Mouse (Mus musculus) MEL (cell line): ENCODE data around the gene Frem1. TPM values are rescaled to one million over a fixed set of nuclear protein-coding genes. Genes with fewer than 3 reads are reported as not detected.

ENCODE experiments used
- DNase-seq: peaks from one replicate; pipeline ENCODE4 v3.0.0; 2011; ENCODE audit warnings: low read depth, low spot score
- H3K27ac ChIP-seq: 2 replicates; pipeline ENCODE4 v1.5.1; 2012; ENCODE audit warnings: low read depth, mild to moderate bottlenecking, control low read depth, low read length, moderate library complexity; ENCODE audit not compliant: control insufficient read depth
- H3K27me3 ChIP-seq, 2 experiments: fragments of 150-350 bp in 1 of 2; sonication (generic) in 1 of 2; 2 replicates each; pipeline ENCODE4 v1.6.1; 2012; ENCODE audit warnings: low read length in 2 of 2, mild to moderate bottlenecking in 2 of 2, improper control_type of control experiment in 1 of 2, moderate library complexity in 1 of 2; ENCODE audit not compliant: insufficient read depth in 2 of 2, control insufficient read depth in 1 of 2
- H3K36me3 ChIP-seq, 2 experiments: 2 replicates each; pipeline ENCODE4 v1.6.1; 2012 to 2014; ENCODE audit warnings: low read length in 2 of 2, improper control_type of control experiment in 1 of 2, inconsistent platforms in 1 of 2, mild to moderate bottlenecking in 1 of 2; ENCODE audit not compliant: insufficient read depth in 2 of 2, control insufficient read depth in 1 of 2
- H3K4me1 ChIP-seq, 2 experiments: fragments of 150-350 bp in 1 of 2; sonication (generic) in 1 of 2; 2 replicates each; pipeline ENCODE4 v1.6.1; 2012; ENCODE audit warnings: low read length in 2 of 2, improper control_type of control experiment in 1 of 2, mild to moderate bottlenecking in 1 of 2; ENCODE audit not compliant: insufficient read depth in 2 of 2, control insufficient read depth in 1 of 2
- H3K4me3 ChIP-seq, 2 experiments: fragments of 150-350 bp in 1 of 2; sonication (generic) in 1 of 2; 2 replicates each; pipeline ENCODE4 v1.5.1; 2012; ENCODE audit warnings: low read depth in 2 of 2, low read length in 2 of 2, mild to moderate bottlenecking in 2 of 2, moderate library complexity in 2 of 2, control low read depth in 1 of 2, improper control_type of control experiment in 1 of 2; ENCODE audit not compliant: control insufficient read depth in 1 of 2, insufficient read depth in 1 of 2
- H3K79me2 ChIP-seq: 2 replicates; pipeline ENCODE4 v1.6.1; 2012; ENCODE audit warnings: mild to moderate bottlenecking, low read length, moderate library complexity; ENCODE audit not compliant: control insufficient read depth, poor library complexity, insufficient read depth
- H3K9ac ChIP-seq: 2 replicates; pipeline ENCODE4 v1.6.1; 2012; ENCODE audit warnings: low read depth, mild to moderate bottlenecking, control low read depth, low read length, moderate library complexity; ENCODE audit not compliant: control insufficient read depth, poor library complexity, severe bottlenecking
- H3K9me3 ChIP-seq: fragments of 150-350 bp; sonication (generic); replicated peaks from 2 replicates; pipeline ENCODE4 v1.6.1; 2012; ENCODE audit warnings: mild to moderate bottlenecking, low read length, improper control_type of control experiment, moderate library complexity; ENCODE audit not compliant: insufficient read depth
- BHLHE40 ChIP-seq: IDR thresholded peaks from 2 replicates; pipeline ENCODE4 v1.6.1; 2012; ENCODE audit warnings: low read depth, mild to moderate bottlenecking, inconsistent platforms, low read length, improper control_type of control experiment, borderline replicate concordance
- CHD1 ChIP-seq: IDR thresholded peaks from 2 replicates; pipeline ENCODE4 v1.6.1; 2012; ENCODE audit warnings: low read depth, mild to moderate bottlenecking, inconsistent platforms, low read length, improper control_type of control experiment
- CHD2 ChIP-seq: IDR thresholded peaks from 2 replicates; pipeline ENCODE4 v1.6.1; 2011; ENCODE audit warnings: low read length, improper control_type of control experiment
- GABPA ChIP-seq: IDR thresholded peaks from 2 replicates; pipeline ENCODE4 v1.6.1; 2012; ENCODE audit warnings: low read depth, mild to moderate bottlenecking, inconsistent platforms, low read length, improper control_type of control experiment, moderate library complexity
- GATA1 ChIP-seq: IDR thresholded peaks from 2 replicates; pipeline ENCODE4 v1.6.1; 2011; ENCODE audit warnings: low read depth, low read length, improper control_type of control experiment
- JUND ChIP-seq: IDR thresholded peaks from 2 replicates; pipeline ENCODE4 v1.6.1; 2011; ENCODE audit warnings: low read depth, mild to moderate bottlenecking, improper control_type of control experiment, low read length
- KAT2A ChIP-seq: conservative IDR thresholded peaks from 2 replicates; pipeline ENCODE4 v1.6.1; 2012; ENCODE audit warnings: low read depth, low read length, improper control_type of control experiment, inconsistent platforms
- MAFK ChIP-seq: IDR thresholded peaks from 2 replicates; pipeline ENCODE4 v1.6.1; 2011; ENCODE audit warnings: low read depth, mild to moderate bottlenecking, low read length, improper control_type of control experiment, borderline replicate concordance
- MYB ChIP-seq: IDR thresholded peaks from 2 replicates; pipeline ENCODE4 v1.6.1; 2011; ENCODE audit warnings: mild to moderate bottlenecking, low read depth, low read length, improper control_type of control experiment
- MYC ChIP-seq: IDR thresholded peaks from 2 replicates; pipeline ENCODE4 v1.6.1; 2011; ENCODE audit warnings: low read depth, mild to moderate bottlenecking, low read length, improper control_type of control experiment, moderate library complexity
- NRF1 ChIP-seq: IDR thresholded peaks from 2 replicates; pipeline ENCODE4 v1.6.1; 2014; ENCODE audit warnings: low read depth, mild to moderate bottlenecking, inconsistent platforms, low read length, improper control_type of control experiment, moderate library complexity; ENCODE audit not compliant: poor library complexity, insufficient read depth, severe bottlenecking
- RCOR1 ChIP-seq: IDR thresholded peaks from 2 replicates; pipeline ENCODE4 v1.6.1; 2012; ENCODE audit warnings: low read depth, mild to moderate bottlenecking, inconsistent platforms, low read length, improper control_type of control experiment
- SIN3A ChIP-seq: IDR thresholded peaks from 2 replicates; pipeline ENCODE4 v1.6.1; 2012; ENCODE audit warnings: low read length, improper control_type of control experiment, inconsistent platforms
- SMC3 ChIP-seq: IDR thresholded peaks from 2 replicates; pipeline ENCODE4 v1.6.1; 2011; ENCODE audit warnings: low read depth, low read length, improper control_type of control experiment
- TBP ChIP-seq: IDR thresholded peaks from 2 replicates; pipeline ENCODE4 v1.8.0; 2011; ENCODE audit warnings: low read depth, low read length, improper control_type of control experiment
- TCF12 ChIP-seq: IDR thresholded peaks from 2 replicates; pipeline ENCODE4 v1.6.1; 2014; ENCODE audit warnings: low read depth, mild to moderate bottlenecking, inconsistent platforms, low read length, improper control_type of control experiment, moderate library complexity
- UBTF ChIP-seq: IDR thresholded peaks from 2 replicates; pipeline ENCODE4 v1.6.1; 2012; ENCODE audit warnings: low read depth, mild to moderate bottlenecking, inconsistent platforms, low read length, improper control_type of control experiment, moderate library complexity, borderline replicate concordance; ENCODE audit not compliant: insufficient read depth
- USF1 ChIP-seq: IDR thresholded peaks from 2 replicates; pipeline ENCODE4 v1.6.1; 2014; ENCODE audit warnings: low read depth, mild to moderate bottlenecking, inconsistent platforms, low read length, improper control_type of control experiment, moderate library complexity
- USF2 ChIP-seq, 2 experiments: IDR thresholded peaks; 2 replicates each; pipeline ENCODE4 v1.6.1; 2011 to 2012; ENCODE audit warnings: improper control_type of control experiment in 2 of 2, low read length in 2 of 2, borderline replicate concordance in 1 of 2, inconsistent platforms in 1 of 2, low read depth in 1 of 2, mild to moderate bottlenecking in 1 of 2; ENCODE audit not compliant: insufficient read depth in 1 of 2
- ZC3H11A ChIP-seq: IDR thresholded peaks from 2 replicates; pipeline ENCODE4 v1.6.1; 2012; ENCODE audit warnings: low read depth, mild to moderate bottlenecking, inconsistent platforms, low read length, improper control_type of control experiment
- ZMIZ1 ChIP-seq: IDR thresholded peaks from 2 replicates; pipeline ENCODE4 v1.6.1; 2012; ENCODE audit warnings: low read depth, mild to moderate bottlenecking, inconsistent platforms, low read length, improper control_type of control experiment, moderate library complexity
- ZNF384 ChIP-seq: IDR thresholded peaks from 2 replicates; pipeline ENCODE4 v1.6.1; 2012; ENCODE audit warnings: low read depth, mild to moderate bottlenecking, inconsistent platforms, low read length, improper control_type of control experiment
- polyA plus RNA-seq, 2 experiments: library from polyadenylated mRNA; stranded (reverse) in 1 of 2; unstranded in 1 of 2; fragments of >175 nt in 1 of 2; fragments of >200 nt in 1 of 2; gene quantifications; 2 replicates each; pipeline versions ENCODE4 v1.2.1 to v1.2.4; 2012; ENCODE audit warnings: low replicate concordance in 2 of 2, low read depth in 1 of 2; ENCODE audit not compliant: insufficient read length in 2 of 2, insufficient read depth in 1 of 2, missing spikeins in 1 of 2
- total RNA-seq: library from RNA; depleted of rRNA; stranded (reverse); fragments of 300-350 nt; gene quantifications from 2 replicates; pipeline ENCODE4 v1.2.3, GENCODE M21; 2012

Frem1 gene
- total and polyA plus RNA-seq, 3 experiments, result not detected

DNA sequence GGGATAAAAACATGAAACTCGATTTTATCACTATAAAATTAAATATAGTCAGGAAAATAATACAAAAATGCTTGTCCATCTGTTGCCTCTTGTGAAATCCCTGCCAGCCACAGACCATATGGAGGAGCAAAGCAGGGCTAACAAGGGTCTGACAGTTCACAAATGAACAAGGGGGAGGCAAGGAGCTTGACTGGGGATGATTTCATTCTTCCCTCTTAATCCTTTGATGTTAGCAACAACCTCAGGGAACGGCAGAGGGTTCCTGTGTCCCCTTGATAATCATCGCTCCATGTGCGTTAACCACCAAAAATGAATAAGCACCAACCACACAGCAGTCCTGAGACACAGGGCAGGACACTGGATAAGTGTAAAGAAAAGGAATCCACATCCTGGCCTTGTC is 79.8 kb downstream of the Frem1 start:
- H3K36me3 ChIP-seq, result no peaks in the 10 kb centered on the region
- H3K27me3 ChIP-seq, result no peaks in the 10 kb centered on the region
- no peak overlapping the region for H3K4me3 ChIP-seq
- TF ChIP-seq MAFK (no peak), KAT2A (no peak), ZNF384 (no peak), USF2 (IDR thresholded peaks at IDR 0.05; ENCODE audit: borderline replicate concordance in 1 of 2, insufficient read depth in 1 of 2, low read depth in 1 of 2, low read length in 2 of 2) (no peak), SMC3 (no peak), TCF12 (no peak), GABPA (no peak), RCOR1 (no peak), CHD2 (no peak), UBTF (no peak), CHD1 (no peak), GATA1 (no peak), JUND (no peak), TBP (no peak), ZMIZ1 (no peak)
- H3K9me3 ChIP-seq, result no peaks in the 10 kb centered on the region
- H3K27ac ChIP-seq, result no peak overlapping the region
- no peaks in the 10 kb centered on the region for H3K4me1 ChIP-seq
- H3K79me2 ChIP-seq, result no peaks in the 10 kb centered on the region
- DNase-seq, result no peak
- H3K9ac ChIP-seq, result no peak overlapping the region

DNA sequence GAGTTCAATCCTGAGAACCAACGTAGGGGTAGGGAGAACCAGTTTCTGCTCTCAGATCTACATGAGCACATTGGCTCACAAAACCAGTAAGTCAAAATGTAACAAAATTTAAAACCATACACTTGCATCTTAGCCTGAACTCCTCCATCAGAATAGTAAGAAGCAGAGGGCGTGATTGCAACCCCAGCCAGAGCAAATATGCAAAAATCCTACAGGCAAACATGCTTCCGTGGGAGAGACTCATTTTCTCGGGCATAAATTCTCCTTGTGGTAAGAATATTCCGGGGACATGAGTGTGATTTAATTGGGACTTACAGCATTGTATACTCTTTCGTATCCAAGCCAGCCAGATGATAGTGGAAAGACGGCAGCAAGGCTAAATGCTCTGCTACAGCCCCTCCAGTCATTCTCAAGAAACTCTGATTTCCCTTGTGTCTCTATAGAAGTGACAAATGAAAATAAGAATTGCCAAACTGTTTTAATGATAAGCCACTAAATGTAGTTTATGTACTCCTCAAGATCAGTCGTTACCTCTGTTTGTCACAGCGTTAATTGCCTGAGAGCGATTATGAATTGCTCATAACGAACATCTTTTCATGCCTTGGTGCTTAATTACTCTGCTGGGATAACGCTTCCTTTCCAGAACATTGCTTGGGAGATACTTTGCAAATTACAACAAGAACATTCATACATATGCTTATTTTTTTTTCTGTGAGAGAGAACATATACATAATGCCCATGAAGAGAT is 81.1 kb downstream of the Frem1 start:
- Histone ChIP-seq H3K36me3 (no peaks in the 10 kb centered on the region), H3K27ac (no peak overlapping the region), H3K4me3 (no peak overlapping the region), H3K9ac (no peak overlapping the region), H3K9me3 (no peaks in the 10 kb centered on the region), H3K4me1 (no peaks in the 10 kb centered on the region), H3K79me2 (no peaks in the 10 kb centered on the region), H3K27me3 (no peaks in the 10 kb centered on the region)
- no peak for DNase-seq
- TF ChIP-seq MYC, result no peak
- TF ChIP-seq MYB, result no peak
- TF ChIP-seq SIN3A, result no peak
- no peak for TF ChIP-seq ZC3H11A
- no peak for TF ChIP-seq USF1
- no peak for TF ChIP-seq BHLHE40
- no peak for TF ChIP-seq NRF1
- TF ChIP-seq GABPA, result no peak
